Mouse (Mus musculus): ENCODE data around the gene Hibch. TPM values are rescaled to one million over a fixed set of nuclear protein-coding genes. Genes with fewer than 3 reads are reported as not detected.
"Not testable (repeated sequence)": the region's sequence is repeated elsewhere in the genome, so short reads cannot be mapped to it uniquely, and the experiment has no call there.

The Hibch gene
- polyA plus RNA-seq, 1 experiment = 23.9 TPM

- H3K27me3 ChIP-seq (ENCODE audit: control insufficient read depth, insufficient read depth, low read length) = no peaks in the 10 kb centered on the region
- TF ChIP-seq CTCF (IDR thresholded peaks at IDR 0.05; ENCODE audit: borderline replicate concordance, control insufficient read depth, extremely low read depth, insufficient read depth, low read length, poor library complexity) (no peak), POLR2A (IDR thresholded peaks at IDR 0.05; ENCODE audit: control insufficient read depth, extremely low read depth, insufficient read depth, low read length, poor library complexity) (no peak)
- no peaks in the 10 kb centered on the region for H3K4me1 ChIP-seq (replicated peaks; ENCODE audit: control insufficient read depth, insufficient read depth, low read length)
- no peak overlapping the region for H3K27ac ChIP-seq (ENCODE audit: control insufficient read depth, insufficient read depth, low read length)
- H3K36me3 ChIP-seq (ENCODE audit: control insufficient read depth, insufficient read depth, low read length) = no peaks in the 10 kb centered on the region
- H3K4me3 ChIP-seq (ENCODE audit: control insufficient read depth, insufficient read depth, low read length) = no peak overlapping the region
- no peak for DNase-seq
- WGBS = 96% methylated on average over 3 of the region's 3 CpGs
These were observed 21.3 kb downstream of the Hibch start for GRCm38 (mm10) chr1:52866007-52866406.

GRCm38 (mm10) chr1:52867876-52868275, 23.1 kb downstream of the Hibch start:
- no peak for DNase-seq
- no peaks in the 10 kb centered on the region for H3K36me3 ChIP-seq (ENCODE audit: control insufficient read depth, insufficient read depth, low read length)
- no peaks in the 10 kb centered on the region for H3K27me3 ChIP-seq (ENCODE audit: control insufficient read depth, insufficient read depth, low read length)
- WGBS = 98% methylated on average over 1 of the region's 1 CpGs
- no peak overlapping the region for H3K4me3 ChIP-seq (ENCODE audit: control insufficient read depth, insufficient read depth, low read length)
- H3K27ac ChIP-seq (ENCODE audit: control insufficient read depth, insufficient read depth, low read length) = no peak overlapping the region
- no peaks in the 10 kb centered on the region for H3K4me1 ChIP-seq (replicated peaks; ENCODE audit: control insufficient read depth, insufficient read depth, low read length)
- TF ChIP-seq CTCF (IDR thresholded peaks at IDR 0.05; ENCODE audit: borderline replicate concordance, control insufficient read depth, extremely low read depth, insufficient read depth, low read length, poor library complexity) = no peak
- no peak for TF ChIP-seq POLR2A (IDR thresholded peaks at IDR 0.05; ENCODE audit: control insufficient read depth, extremely low read depth, insufficient read depth, low read length, poor library complexity)

DNA sequence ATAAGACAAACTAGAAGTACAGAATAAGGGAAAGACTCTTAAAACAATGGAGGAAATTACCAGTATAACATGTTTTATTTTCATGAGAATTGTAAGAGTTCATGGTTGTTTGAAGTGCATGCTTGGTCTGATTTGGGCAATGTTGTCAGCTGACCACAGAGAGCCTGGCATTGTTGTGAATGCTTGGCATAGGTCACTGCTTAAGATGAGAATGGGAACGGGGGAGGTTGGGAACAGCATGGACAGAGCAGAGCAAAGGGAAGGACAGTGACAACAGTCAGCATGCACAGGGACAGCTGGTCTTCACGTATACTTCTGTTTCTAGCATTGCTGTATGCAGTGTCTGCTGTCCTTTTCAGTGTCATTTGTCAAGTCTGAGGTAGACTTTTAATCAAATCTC, 39.5 kb downstream of the Hibch start:
- Histone ChIP-seq H3K36me3 (ENCODE audit: control insufficient read depth, insufficient read depth, low read length) (no peaks in the 10 kb centered on the region), H3K4me1 (replicated peaks; ENCODE audit: control insufficient read depth, insufficient read depth, low read length) (no peaks in the 10 kb centered on the region), H3K27ac (ENCODE audit: control insufficient read depth, insufficient read depth, low read length) (no peak overlapping the region), H3K4me3 (ENCODE audit: control insufficient read depth, insufficient read depth, low read length) (no peak overlapping the region), H3K27me3 (ENCODE audit: control insufficient read depth, insufficient read depth, low read length) (no peaks in the 10 kb centered on the region)
- no peak for DNase-seq
- no peak for TF ChIP-seq POLR2A (IDR thresholded peaks at IDR 0.05; ENCODE audit: control insufficient read depth, extremely low read depth, insufficient read depth, low read length, poor library complexity)
- no peak for TF ChIP-seq CTCF (IDR thresholded peaks at IDR 0.05; ENCODE audit: borderline replicate concordance, control insufficient read depth, extremely low read depth, insufficient read depth, low read length, poor library complexity)
- WGBS = 95% methylated on average over 2 of the region's 2 CpGs

- 79% methylated on average over 3 of the region's 3 CpGs for WGBS
These were observed 65.1 kb downstream of the Hibch start for GRCm38 (mm10) chr1:52909783-52910182.

GRCm38 (mm10) chr1:52916655-52917054, 71.9 kb downstream of the Hibch start:
- Histone ChIP-seq H3K36me3 (ENCODE audit: control insufficient read depth, insufficient read depth, low read length) (no peaks in the 10 kb centered on the region), H3K4me3 (ENCODE audit: control insufficient read depth, insufficient read depth, low read length) (no peak overlapping the region), H3K27ac (ENCODE audit: control insufficient read depth, insufficient read depth, low read length) (no peak overlapping the region), H3K4me1 (replicated peaks; ENCODE audit: control insufficient read depth, insufficient read depth, low read length) (no peaks in the 10 kb centered on the region), H3K27me3 (ENCODE audit: control insufficient read depth, insufficient read depth, low read length) (no peaks in the 10 kb centered on the region)
- WGBS = 96% methylated on average over 2 of the region's 2 CpGs
- DNase-seq = no peak
- TF ChIP-seq POLR2A (IDR thresholded peaks at IDR 0.05; ENCODE audit: control insufficient read depth, extremely low read depth, insufficient read depth, low read length, poor library complexity) (no peak), CTCF (IDR thresholded peaks at IDR 0.05; ENCODE audit: borderline replicate concordance, control insufficient read depth, extremely low read depth, insufficient read depth, low read length, poor library complexity) (no peak)

More at GRCm38 (mm10) chr1:52909783-52910182, 65.1 kb downstream of the Hibch start:
- H3K36me3 ChIP-seq (ENCODE audit: control insufficient read depth, insufficient read depth, low read length) = no peaks in the 10 kb centered on the region
- no peak overlapping the region for H3K27ac ChIP-seq (ENCODE audit: control insufficient read depth, insufficient read depth, low read length)
- H3K4me3 ChIP-seq (ENCODE audit: control insufficient read depth, insufficient read depth, low read length) = no peak overlapping the region
- DNase-seq = no peak
- no peaks in the 10 kb centered on the region for H3K27me3 ChIP-seq (ENCODE audit: control insufficient read depth, insufficient read depth, low read length)
- no peaks in the 10 kb centered on the region for H3K4me1 ChIP-seq (replicated peaks; ENCODE audit: control insufficient read depth, insufficient read depth, low read length)
- no peak for TF ChIP-seq CTCF (IDR thresholded peaks at IDR 0.05; ENCODE audit: borderline replicate concordance, control insufficient read depth, extremely low read depth, insufficient read depth, low read length, poor library complexity)
- TF ChIP-seq POLR2A (IDR thresholded peaks at IDR 0.05; ENCODE audit: control insufficient read depth, extremely low read depth, insufficient read depth, low read length, poor library complexity) = no peak

- H3K27ac ChIP-seq (ENCODE audit: control insufficient read depth, insufficient read depth, low read length); H3K36me3 ChIP-seq (ENCODE audit: control insufficient read depth, insufficient read depth, low read length); H3K27me3 ChIP-seq (ENCODE audit: control insufficient read depth, insufficient read depth, low read length); H3K4me1 ChIP-seq (replicated peaks; ENCODE audit: control insufficient read depth, insufficient read depth, low read length); DNase-seq; H3K4me3 ChIP-seq (ENCODE audit: control insufficient read depth, insufficient read depth, low read length): not testable (repeated sequence)
These were observed 74.2 kb downstream of the Hibch start for GRCm38 (mm10) chr1:52918897-52919296.

GRCm38 (mm10) chr1:52924482-52924881, 79.8 kb downstream of the Hibch start:
- not testable (repeated sequence) for H3K4me1 ChIP-seq (replicated peaks; ENCODE audit: control insufficient read depth, insufficient read depth, low read length); H3K36me3 ChIP-seq (ENCODE audit: control insufficient read depth, insufficient read depth, low read length); H3K27ac ChIP-seq (ENCODE audit: control insufficient read depth, insufficient read depth, low read length); DNase-seq; H3K4me3 ChIP-seq (ENCODE audit: control insufficient read depth, insufficient read depth, low read length); H3K27me3 ChIP-seq (ENCODE audit: control insufficient read depth, insufficient read depth, low read length)
- 29% methylated on average over 1 of the region's 1 CpGs for WGBS

Measured in thymus, adult 2 months (tissue).